Mouse (Mus musculus) brain, embryonic 14.5 days (tissue): ENCODE data around the gene Zw10.

Source experiments
- CTCF ChIP-seq: fragments of 200-500 bp; IDR thresholded peaks from 2 replicates; pipeline ENCODE4 v1.5.1; 2012; ENCODE audit warnings: inconsistent platforms, mild to moderate bottlenecking, moderate library complexity, borderline replicate concordance; ENCODE audit not compliant: insufficient read depth, insufficient read length; ENCODE audit errors: extremely low read depth
- POLR2A ChIP-seq: fragments of 200-500 bp; IDR thresholded peaks from 2 replicates; pipeline ENCODE4 v1.6.1; 2012; ENCODE audit warnings: mild to moderate bottlenecking, inconsistent platforms, borderline replicate concordance; ENCODE audit not compliant: poor library complexity, insufficient read depth, insufficient read length, severe bottlenecking; ENCODE audit errors: extremely low read depth

GRCm38 (mm10) chr9:49098871-49099270 lies 43.5 kb downstream of the Zw10 start:
- TF ChIP-seq CTCF (no peak), POLR2A (no peak)
